Mouse (Mus musculus) kidney, adult 2 months (tissue): ENCODE data around the gene Rap1gap2. TPM values are rescaled to one million over a fixed set of nuclear protein-coding genes. Genes with fewer than 3 reads are reported as not detected.

Source experiments
- DNase-seq: peaks from one replicate; pipeline ENCODE4 v3.0.0; 2021
- H3K27ac ChIP-seq: fragments of 200-500 bp; 2 replicates; pipeline ENCODE4 v1.5.1; 2012; ENCODE audit warnings: low read depth, low read length, control low read depth, inconsistent platforms; ENCODE audit not compliant: insufficient read depth
- H3K27me3 ChIP-seq: fragments of 200-500 bp; replicated peaks from 2 replicates; pipeline ENCODE4 v1.6.1; 2012; ENCODE audit warnings: mild to moderate bottlenecking, moderate library complexity, low read length, inconsistent platforms; ENCODE audit not compliant: control insufficient read depth, insufficient read depth
- H3K36me3 ChIP-seq: fragments of 200-500 bp; 2 replicates; pipeline ENCODE4 v1.6.1; 2012; ENCODE audit warnings: mild to moderate bottlenecking, moderate library complexity, low read length, inconsistent platforms; ENCODE audit not compliant: control insufficient read depth, insufficient read depth
- H3K4me1 ChIP-seq: fragments of 200-500 bp; 2 replicates; pipeline ENCODE4 v1.6.1; 2011; ENCODE audit warnings: low read length; ENCODE audit not compliant: control insufficient read depth, insufficient read depth
- H3K4me3 ChIP-seq: fragments of 200-500 bp; 2 replicates; pipeline ENCODE4 v1.5.1; 2011; ENCODE audit warnings: mild to moderate bottlenecking, low read depth, low read length, control low read depth; ENCODE audit not compliant: insufficient read depth
- CTCF ChIP-seq: fragments of 200-500 bp; conservative IDR thresholded peaks from 2 replicates; pipeline ENCODE4 v1.5.1; 2011; ENCODE audit warnings: low read depth, mild to moderate bottlenecking, control low read depth, low read length, moderate library complexity, mixed read lengths; ENCODE audit not compliant: insufficient read depth, insufficient read length
- POLR2A ChIP-seq: fragments of 200-500 bp; IDR thresholded peaks from one replicate; pipeline ENCODE4 v1.6.1; 2011; ENCODE audit warnings: low read depth, low read length, control low read depth
- WGBS: fragments of 180-500 bp; shearing (Covaris S2); methylation state at CpG from one replicate; pipeline ENCODE4 v1.1.7; 2018; 5-methylcytosine and 5-hydroxymethylcytosine counted together
- polyA plus RNA-seq: library from polyadenylated mRNA; depleted of rRNA; stranded (reverse); fragments of >200 nt; gene quantifications from 2 replicates; pipeline ENCODE4 v1.2.3, GENCODE M21; 2012

Gene Rap1gap2
- polyA plus RNA-seq, 1 experiment: 24.9 TPM

GRCm38 (mm10) chr11:74429798-74430529 is 180.8 kb downstream of the Rap1gap2 start:
- Histone ChIP-seq H3K36me3 (no peaks in the 10 kb centered on the region), H3K4me3 (no peak overlapping the region), H3K27ac (no peak overlapping the region), H3K27me3 (no peaks in the 10 kb centered on the region), H3K4me1 (no peaks in the 10 kb centered on the region)
- 62% methylated on average over 11 of the region's 11 CpGs for WGBS
- TF ChIP-seq CTCF: no peak
- no peak for TF ChIP-seq POLR2A
- DNase-seq: no peak

- no peaks in the 10 kb centered on the region for H3K27me3 ChIP-seq
- no peak for DNase-seq
- 85% methylated on average over 5 of the region's 5 CpGs for WGBS
- no peak for TF ChIP-seq POLR2A
- no peak overlapping the region for H3K27ac ChIP-seq
- no peaks in the 10 kb centered on the region for H3K4me1 ChIP-seq
- H3K4me3 ChIP-seq: no peak overlapping the region
- H3K36me3 ChIP-seq: no peaks in the 10 kb centered on the region
Observed at GRCm38 (mm10) chr11:74426306-74426705, 184.4 kb downstream of the Rap1gap2 start.

DNA sequence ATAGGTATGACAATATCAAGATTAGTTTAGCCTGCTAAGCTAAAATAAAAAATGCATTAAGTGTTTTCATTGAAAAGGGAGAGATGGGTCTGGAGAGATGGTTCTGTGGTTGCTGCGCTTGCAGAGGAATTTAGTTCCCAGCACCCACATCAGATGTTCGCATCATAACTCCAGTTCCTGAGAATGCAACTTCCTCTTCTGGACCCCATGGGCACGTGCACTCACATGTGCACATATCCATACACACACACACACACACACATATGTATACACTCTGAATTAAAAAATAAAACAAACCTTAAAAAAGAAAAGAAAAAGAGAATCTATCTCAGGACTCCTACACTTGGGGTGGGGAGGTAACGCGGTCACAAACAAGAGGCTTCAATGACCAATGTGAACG is 188.7 kb downstream of the Rap1gap2 start:
- DNase-seq: no peak
- TF ChIP-seq POLR2A (no peak), CTCF (no peak)
- H3K4me1 ChIP-seq: no peaks in the 10 kb centered on the region
- 92% methylated on average over 6 of the region's 6 CpGs for WGBS
- H3K36me3 ChIP-seq: no peaks in the 10 kb centered on the region
- H3K27me3 ChIP-seq: no peaks in the 10 kb centered on the region
- H3K27ac ChIP-seq: no peak overlapping the region
- H3K4me3 ChIP-seq: no peak overlapping the region

DNA sequence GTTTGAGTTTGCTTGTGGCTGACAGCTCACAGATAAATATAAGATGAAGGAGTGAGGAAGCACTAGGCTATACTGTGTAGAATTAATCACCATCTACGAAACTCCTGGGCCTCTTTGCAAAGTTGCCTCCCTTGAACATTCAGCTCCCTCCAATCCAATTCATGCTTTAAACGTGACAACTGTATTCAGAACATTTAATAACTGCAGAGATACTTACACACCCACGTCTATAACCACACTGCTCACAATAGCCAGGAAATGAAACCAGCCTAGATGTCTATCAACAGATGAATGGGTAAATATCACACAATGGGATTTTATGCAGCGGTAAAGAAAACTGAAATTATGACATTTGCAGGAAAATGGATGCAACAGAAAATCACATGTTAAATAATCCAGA is 189.6 kb downstream of the Rap1gap2 start:
- H3K4me1 ChIP-seq: no peaks in the 10 kb centered on the region
- WGBS: 74% methylated on average over 4 of the region's 4 CpGs
- no peaks in the 10 kb centered on the region for H3K27me3 ChIP-seq

DNA sequence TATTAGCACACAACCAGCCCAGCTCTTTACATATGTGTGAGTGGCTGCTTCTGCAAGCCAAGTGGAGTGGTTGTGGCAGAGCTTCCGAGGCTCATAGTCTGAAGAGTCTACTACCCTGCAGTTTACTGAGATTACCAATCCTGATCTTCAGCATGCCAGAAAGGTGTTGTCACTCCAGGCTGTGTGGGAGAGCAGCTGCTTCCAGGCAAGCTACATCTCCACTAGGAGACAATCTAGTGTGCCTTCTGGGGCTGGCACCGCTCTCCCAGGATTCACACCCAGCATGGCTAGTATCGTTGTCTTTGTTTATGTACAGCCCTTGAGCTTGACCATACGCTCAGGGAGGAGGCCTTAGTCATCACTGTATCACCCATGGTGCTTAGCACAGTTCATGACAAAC is 191.1 kb downstream of the Rap1gap2 start:
- Histone ChIP-seq H3K4me3 (no peak overlapping the region), H3K27ac (no peak overlapping the region), H3K27me3 (no peaks in the 10 kb centered on the region), H3K4me1 (no peaks in the 10 kb centered on the region), H3K36me3 (no peaks in the 10 kb centered on the region)
- 89% methylated on average over 4 of the region's 4 CpGs for WGBS
- TF ChIP-seq CTCF (no peak), POLR2A (no peak)
- DNase-seq: no peak

More for the DNA sequence above, 189.6 kb downstream of the Rap1gap2 start:
- H3K36me3 ChIP-seq: no peaks in the 10 kb centered on the region
- H3K4me3 ChIP-seq: no peak overlapping the region
- TF ChIP-seq POLR2A: no peak
- DNase-seq: no peak
- no peak overlapping the region for H3K27ac ChIP-seq

- no peak overlapping the region for H3K27ac ChIP-seq
- 78% methylated on average over 12 of the region's 12 CpGs for WGBS
- H3K27me3 ChIP-seq: no peaks in the 10 kb centered on the region
- TF ChIP-seq CTCF: no peak
- no peak for TF ChIP-seq POLR2A
- no peaks in the 10 kb centered on the region for H3K4me1 ChIP-seq
- no peak overlapping the region for H3K4me3 ChIP-seq
- DNase-seq: no peak
- H3K36me3 ChIP-seq: no peaks in the 10 kb centered on the region
Observed at GRCm38 (mm10) chr11:74415736-74416135, 195.0 kb downstream of the Rap1gap2 start.

- Histone ChIP-seq H3K4me1 (peaks cover 4% of the 10 kb centered on the region), H3K27ac (no peak overlapping the region), H3K4me3 (no peak overlapping the region), H3K27me3 (no peaks in the 10 kb centered on the region), H3K36me3 (no peaks in the 10 kb centered on the region)
- no peak for TF ChIP-seq CTCF
- DNase-seq: no peak
- WGBS: 58% methylated on average over 9 of the region's 9 CpGs
Observed at GRCm38 (mm10) chr11:74414112-74414511, 196.6 kb downstream of the Rap1gap2 start.

DNA sequence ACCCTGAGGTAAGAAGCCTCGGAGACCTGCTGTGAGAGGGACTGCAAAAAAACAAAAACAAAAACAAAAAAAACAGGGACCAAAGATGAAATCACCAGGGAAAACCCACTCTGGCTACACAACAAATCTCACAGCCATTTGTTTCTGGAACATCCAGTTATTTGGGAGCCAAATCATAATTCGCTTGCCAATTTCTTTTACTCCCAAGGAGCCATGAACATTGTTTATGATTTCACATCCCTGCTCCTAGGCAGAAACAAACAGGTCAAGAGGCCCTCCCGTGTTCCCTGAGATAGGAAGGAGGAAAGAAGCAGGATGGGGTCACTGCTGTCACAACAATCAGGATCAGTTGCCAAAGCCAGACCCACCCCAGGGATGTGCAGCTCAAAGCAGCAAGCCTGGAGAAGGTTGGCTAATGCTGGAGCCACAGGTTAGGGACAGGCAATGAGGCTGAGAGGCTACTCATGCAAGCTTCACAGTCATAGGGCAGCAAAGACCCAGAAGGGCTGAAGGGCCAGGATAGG is 197.2 kb downstream of the Rap1gap2 start:
- no peak overlapping the region for H3K27ac ChIP-seq
- TF ChIP-seq POLR2A: no peak
- no peak for TF ChIP-seq CTCF
- H3K4me3 ChIP-seq: no peak overlapping the region
- DNase-seq: no peak
- WGBS: 76% methylated on average over 3 of the region's 3 CpGs
- H3K27me3 ChIP-seq: no peaks in the 10 kb centered on the region
- no peaks in the 10 kb centered on the region for H3K36me3 ChIP-seq
- peaks cover 4% of the 10 kb centered on the region for H3K4me1 ChIP-seq
